Mouse (Mus musculus) frontal cortex, postnatal 14 days (tissue): ENCODE measurements around the gene Mmp9.

ENCODE experiments used
- DNase-seq, 2 experiments: peaks; one replicate each; pipeline ENCODE4 v3.0.0; 2022; ENCODE audit warnings: low spot score in 2 of 2

Mmp9 gene

GRCm38 (mm10) chr2:164953224-164953623 lies 12.6 kb downstream of the Mmp9 start:
- DNase-seq: no peak

GRCm38 (mm10) chr2:164955725-164956124 lies 15.1 kb downstream of the Mmp9 start:
- no peak for DNase-seq

GRCm38 (mm10) chr2:164956195-164956594 lies 15.6 kb downstream of the Mmp9 start:
- DNase-seq: no peak

- no peak for DNase-seq
These were observed 17.2 kb downstream of the Mmp9 start for GRCm38 (mm10) chr2:164957548-164958315.

- no peak for DNase-seq
These were observed 20.3 kb downstream of the Mmp9 start, which contains the start of gene Slc12a5 for GRCm38 (mm10) chr2:164960716-164961441. Gene Slc12a5 (plus strand): TSS chr2:164960802.

GRCm38 (mm10) chr2:164961506-164962182 lies 21.1 kb downstream of the Mmp9 start:
- peak; percentile 54 to 72 for DNase-seq

- DNase-seq: no peak
These were observed 21.6 kb downstream of the Mmp9 start for GRCm38 (mm10) chr2:164962183-164962580.

- peak in 1 of 2 experiments; percentile 68 for DNase-seq
These were observed 23.8 kb downstream of the Mmp9 start for GRCm38 (mm10) chr2:164964242-164964894.

GRCm38 (mm10) chr2:164964981-164965380 lies 24.4 kb downstream of the Mmp9 start:
- DNase-seq: no peak

GRCm38 (mm10) chr2:164966381-164966780 lies 25.8 kb downstream of the Mmp9 start:
- DNase-seq: no peak

GRCm38 (mm10) chr2:164967193-164967592 lies 26.6 kb downstream of the Mmp9 start:
- no peak for DNase-seq

GRCm38 (mm10) chr2:164967761-164968440 lies 27.3 kb downstream of the Mmp9 start:
- peak; percentile 64 to 67 for DNase-seq

GRCm38 (mm10) chr2:164968451-164968851 lies 27.9 kb downstream of the Mmp9 start:
- peak in 1 of 2 experiments; percentile 43 for DNase-seq

GRCm38 (mm10) chr2:164969348-164969781 lies 28.8 kb downstream of the Mmp9 start:
- no peak for DNase-seq

GRCm38 (mm10) chr2:164970631-164971196 lies 30.1 kb downstream of the Mmp9 start:
- DNase-seq: peak in 1 of 2 experiments; percentile 52

GRCm38 (mm10) chr2:164972646-164973045 lies 32.1 kb downstream of the Mmp9 start:
- no peak for DNase-seq

- no peak for DNase-seq
These were observed 35.0 kb downstream of the Mmp9 start for GRCm38 (mm10) chr2:164975611-164976010.

GRCm38 (mm10) chr2:164979749-164980148 lies 39.2 kb downstream of the Mmp9 start:
- DNase-seq: no peak

- no peak for DNase-seq
These were observed 45.4 kb downstream of the Mmp9 start for GRCm38 (mm10) chr2:164985962-164986361.

- DNase-seq: no peak
These were observed 45.9 kb downstream of the Mmp9 start for GRCm38 (mm10) chr2:164986371-164987027.
